Mouse (Mus musculus) midbrain, embryonic 11.5 days (tissue): Measurements from ENCODE around the gene Foxj2. TPM values are rescaled to one million over a fixed set of nuclear protein-coding genes. Genes with fewer than 3 reads are reported as not detected.

ENCODE experiments used
- ATAC-seq: fragments of 200-750 bp; cut with Nextera tagmentation; 2 replicates; pipeline ENCODE4 v1.8.0; 2017; ENCODE audit warnings: moderate TSS enrichment, moderate library complexity; ENCODE audit not compliant: low FRiP score
- DNase-seq: peaks from one replicate; pipeline ENCODE4 v3.0.0; 2015; ENCODE audit warnings: low spot score; ENCODE audit errors: missing footprints
- H3K27ac ChIP-seq: fragments of 300-500 bp; sonication (generic); 2 replicates; pipeline ENCODE4 v1.5.1; 2014; ENCODE audit warnings: low read depth, low read length
- H3K27me3 ChIP-seq: fragments of 300-500 bp; sonication (generic); 2 replicates; pipeline ENCODE4 v1.6.1; 2014; ENCODE audit warnings: mild to moderate bottlenecking, low read length, moderate library complexity, mixed read lengths; ENCODE audit not compliant: control insufficient read depth, insufficient read depth
- H3K36me3 ChIP-seq: fragments of 300-500 bp; sonication (generic); 2 replicates; pipeline ENCODE4 v1.6.1; 2014; ENCODE audit warnings: mild to moderate bottlenecking, low read length, moderate library complexity, mixed read lengths; ENCODE audit not compliant: control insufficient read depth, insufficient read depth
- H3K4me1 ChIP-seq: fragments of 300-500 bp; sonication (generic); 2 replicates; pipeline ENCODE4 v1.6.1; 2014; ENCODE audit warnings: low read length; ENCODE audit not compliant: control insufficient read depth, insufficient read depth
- H3K4me2 ChIP-seq: fragments of 300-500 bp; sonication (generic); 2 replicates; pipeline ENCODE4 v1.6.1; 2014; ENCODE audit warnings: mild to moderate bottlenecking, moderate library complexity
- H3K4me3 ChIP-seq: fragments of 300-500 bp; sonication (generic); 2 replicates; pipeline ENCODE4 v1.5.1; 2014; ENCODE audit warnings: low read depth, low read length
- H3K9ac ChIP-seq: fragments of 300-500 bp; sonication (generic); 2 replicates; pipeline ENCODE4 v1.6.1; 2014; ENCODE audit warnings: low read length
- H3K9me3 ChIP-seq: fragments of 300-500 bp; sonication (generic); 2 replicates; pipeline ENCODE4 v1.6.1; 2016; ENCODE audit warnings: low read length; ENCODE audit not compliant: control insufficient read depth
- WGBS: fragments of 180-500 bp; shearing (Covaris S2); extraction: QIAGEN DNeasy Blood & Tissue Kit; methylation state at CpG from one replicate; pipeline ENCODE4 v1.1.7; 2014; 5-methylcytosine and 5-hydroxymethylcytosine counted together
- polyA plus RNA-seq: library from polyadenylated mRNA; unstranded; fragments of >200 nt; fragmentation: Nextera tagmentation; extraction: Ambion mirVana; gene quantifications from 2 replicates; pipeline ENCODE4 v1.2.1, GENCODE M21; 2014

Gene Foxj2
- polyA plus RNA-seq, 1 experiment from 2014 or later, result 3.6 TPM

DNA sequence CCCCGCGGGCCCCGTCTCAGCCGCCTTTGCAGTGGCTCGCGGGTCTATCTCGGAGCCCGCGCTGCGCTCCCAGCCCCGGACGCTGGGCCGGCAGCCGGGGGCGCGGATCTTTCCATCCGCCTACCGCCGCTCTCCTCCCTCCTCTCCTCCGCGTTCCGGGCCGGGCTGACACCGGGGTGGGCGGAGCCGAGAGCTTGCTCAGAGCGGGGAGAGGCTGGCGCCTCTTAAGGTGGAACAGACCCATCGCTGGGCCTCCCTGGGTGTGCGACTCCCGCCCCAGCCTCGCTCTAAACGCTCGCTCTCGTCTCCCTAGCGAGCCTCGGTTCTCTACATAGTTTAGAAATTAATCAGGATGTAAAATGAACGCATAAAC, 8.4 kb upstream of the Foxj2 start:
- DNase-seq (peak; percentile 96), ATAC-seq (peak; percentile 95)
- H3K27ac ChIP-seq, result peak overlapping the region; percentile 97
- peak overlapping the region; percentile 79 for H3K9ac ChIP-seq
- no peaks in the 10 kb centered on the region for H3K9me3 ChIP-seq
- peak overlapping the region; percentile 58 for H3K4me2 ChIP-seq
- WGBS, result under 1% methylated on average over 38 of the region's 38 CpGs
- no peaks in the 10 kb centered on the region for H3K27me3 ChIP-seq
- H3K4me3 ChIP-seq, result peak overlapping the region; percentile 66
- peaks cover 4% of the 10 kb centered on the region for H3K4me1 ChIP-seq
- H3K36me3 ChIP-seq, result no peaks in the 10 kb centered on the region

DNA sequence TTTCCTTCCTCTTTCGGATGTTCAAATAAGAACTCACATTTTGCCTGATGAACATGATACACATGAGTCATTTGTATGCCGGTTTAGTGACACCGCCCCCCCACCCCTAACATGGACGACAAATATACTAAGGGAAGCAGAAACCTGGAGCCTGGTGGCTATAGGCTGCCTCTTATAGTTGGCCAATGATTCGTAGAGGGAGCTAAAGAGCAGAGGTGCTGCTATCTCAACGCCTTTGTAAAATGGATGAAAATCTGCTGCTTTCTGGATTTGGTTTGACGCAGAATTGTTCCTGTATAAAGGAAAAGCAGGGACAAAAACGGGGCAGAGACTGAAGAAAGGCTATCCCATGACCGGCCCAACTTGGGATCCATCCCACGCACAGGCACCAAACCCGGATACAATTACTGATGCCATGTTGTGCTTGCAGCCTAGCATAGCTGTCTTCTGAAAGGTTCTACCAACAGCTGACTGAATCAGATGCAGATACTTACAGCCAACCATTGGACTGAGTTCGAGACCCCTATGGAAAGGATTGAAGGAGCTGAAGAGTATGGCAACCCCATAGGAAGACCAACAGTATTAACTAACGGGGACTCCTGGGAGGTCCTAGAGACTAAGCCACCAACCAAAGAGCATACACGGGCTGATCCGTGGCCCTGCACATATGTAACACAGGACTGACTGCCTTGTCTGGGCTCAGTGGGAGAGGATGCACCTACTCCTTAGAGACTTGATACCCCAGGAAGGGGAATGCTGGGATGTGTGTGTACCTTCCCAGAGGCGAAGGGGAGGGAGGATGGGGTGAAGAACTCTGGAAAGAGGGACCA, 7.7 kb upstream of the Foxj2 start:
- WGBS, result 25% methylated on average over 16 of the region's 16 CpGs
- DNase-seq (peak; percentile 91), ATAC-seq (peak; percentile 41)
- Histone ChIP-seq H3K36me3 (no peaks in the 10 kb centered on the region), H3K9me3 (no peaks in the 10 kb centered on the region), H3K27me3 (no peaks in the 10 kb centered on the region), H3K4me3 (peak overlapping the region; percentile 66), H3K9ac (peak overlapping the region; percentile 79), H3K27ac (peak overlapping the region; percentile 97), H3K4me2 (peak overlapping the region; percentile 58), H3K4me1 (peaks cover 4% of the 10 kb centered on the region)

- Histone ChIP-seq H3K9me3 (no peaks in the 10 kb centered on the region), H3K4me1 (peaks cover 4% of the 10 kb centered on the region), H3K27ac (no peak overlapping the region), H3K4me3 (no peak overlapping the region), H3K36me3 (no peaks in the 10 kb centered on the region), H3K4me2 (no peak overlapping the region), H3K27me3 (no peaks in the 10 kb centered on the region), H3K9ac (no peak overlapping the region)
- no peak for ATAC-seq
- no peak for DNase-seq
- 90% methylated on average over 4 of the region's 4 CpGs for WGBS
These were observed 7.0 kb upstream of the Foxj2 start for GRCm38 (mm10) chr6:122812716-122813115.

DNA sequence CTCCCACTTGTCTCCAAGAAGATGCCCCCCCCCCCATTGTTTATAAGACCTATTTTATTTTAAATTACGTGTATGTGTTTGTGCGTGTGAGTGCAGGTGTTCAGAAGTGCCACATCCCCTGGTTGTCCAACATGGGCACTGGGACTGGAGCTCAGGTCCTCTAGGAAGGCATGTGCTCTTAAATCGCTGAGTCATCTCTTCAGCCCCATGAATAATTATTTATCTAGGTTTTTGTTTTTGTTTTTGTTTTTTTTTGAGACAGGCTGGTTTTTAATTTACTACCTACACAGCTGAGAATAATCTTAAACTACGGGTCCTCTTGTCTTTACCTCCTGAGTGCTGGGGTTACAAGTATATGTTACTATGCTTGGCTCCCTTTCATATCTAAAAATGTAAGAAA, 6.1 kb upstream of the Foxj2 start:
- Histone ChIP-seq H3K4me1 (peaks cover 4% of the 10 kb centered on the region), H3K27ac (no peak overlapping the region), H3K9me3 (no peaks in the 10 kb centered on the region), H3K27me3 (no peaks in the 10 kb centered on the region), H3K36me3 (no peaks in the 10 kb centered on the region), H3K4me2 (no peak overlapping the region), H3K9ac (no peak overlapping the region), H3K4me3 (no peak overlapping the region)
- ATAC-seq (no peak), DNase-seq (no peak)
- 82% methylated on average over 4 of the region's 4 CpGs for WGBS

DNA sequence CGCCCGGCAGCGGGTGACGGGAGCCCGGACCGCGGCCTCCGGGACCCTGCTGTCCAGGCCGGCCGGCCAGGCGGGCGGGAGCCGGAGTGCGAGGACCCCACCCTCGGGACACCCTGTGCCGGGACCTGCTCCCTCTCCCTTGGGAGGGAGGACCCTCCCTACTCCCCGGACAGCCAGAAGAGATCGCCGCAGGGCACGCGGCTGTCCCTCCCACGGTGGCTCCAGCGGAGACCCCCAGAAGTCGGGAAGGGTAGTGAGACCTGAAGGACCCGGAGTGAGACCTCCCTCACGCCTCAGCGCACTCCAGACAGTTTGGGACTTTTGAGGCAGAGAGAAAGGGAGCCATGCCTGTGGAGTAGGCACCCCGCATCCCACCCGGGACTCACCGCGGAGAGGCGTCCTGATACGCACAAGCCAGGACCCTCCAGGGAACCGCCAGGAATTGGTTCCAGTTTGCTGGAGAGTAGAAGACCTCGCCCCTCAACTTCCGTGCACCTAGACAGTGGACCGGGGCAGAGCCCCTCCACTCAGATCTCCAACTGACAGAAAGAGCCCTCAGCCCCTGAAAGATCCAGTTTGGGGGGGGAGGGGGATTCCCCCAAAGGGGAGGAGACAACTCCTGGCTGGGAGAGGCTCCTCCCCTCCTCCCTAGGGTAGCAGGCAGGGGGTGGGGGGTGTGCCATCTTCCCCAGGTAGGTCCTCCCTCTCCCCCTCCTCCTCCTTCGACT, 521 bp downstream of the Foxj2 start:
- H3K27ac ChIP-seq, result no peak overlapping the region
- peak overlapping the region; percentile 89 for H3K9ac ChIP-seq
- no peaks in the 10 kb centered on the region for H3K36me3 ChIP-seq
- peak; percentile 67 for ATAC-seq
- peaks cover 10% of the 10 kb centered on the region for H3K4me1 ChIP-seq
- WGBS, result under 1% methylated on average over 35 of the region's 38 CpGs
- H3K27me3 ChIP-seq, result no peaks in the 10 kb centered on the region
- no peaks in the 10 kb centered on the region for H3K9me3 ChIP-seq
- H3K4me3 ChIP-seq, result peak overlapping the region; percentile 81
- H3K4me2 ChIP-seq, result peak overlapping the region; percentile 94
- peak; percentile 94 for DNase-seq

- Histone ChIP-seq H3K9ac (peak overlapping the region; percentile 89; the same call in 1 of the 2 replicates), H3K9me3 (no peaks in the 10 kb centered on the region), H3K36me3 (no peaks in the 10 kb centered on the region), H3K27me3 (no peaks in the 10 kb centered on the region), H3K4me2 (peak overlapping the region; percentile 94), H3K27ac (no peak overlapping the region), H3K4me3 (peak overlapping the region; percentile 81), H3K4me1 (peaks cover 13% of the 10 kb centered on the region)
- DNase-seq (peak; percentile 87), ATAC-seq (no peak; the same call in none of the 2 replicates)
- WGBS, result 24% methylated on average over 15 of the region's 15 CpGs
These were observed 1.3 kb downstream of the Foxj2 start for GRCm38 (mm10) chr6:122820799-122821650.

- no peaks in the 10 kb centered on the region for H3K27me3 ChIP-seq
- H3K4me2 ChIP-seq, result no peak overlapping the region
- no peak overlapping the region for H3K9ac ChIP-seq
- 83% methylated on average over 9 of the region's 9 CpGs for WGBS
- no peaks in the 10 kb centered on the region for H3K36me3 ChIP-seq
- H3K4me1 ChIP-seq, result peaks cover 19% of the 10 kb centered on the region
- H3K9me3 ChIP-seq, result no peaks in the 10 kb centered on the region
- no peak overlapping the region for H3K4me3 ChIP-seq
- DNase-seq (no peak), ATAC-seq (no peak)
- H3K27ac ChIP-seq, result no peak overlapping the region
These were observed 2.1 kb downstream of the Foxj2 start for GRCm38 (mm10) chr6:122821822-122822221.

- H3K27ac ChIP-seq, result no peak overlapping the region
- no peak overlapping the region for H3K4me3 ChIP-seq
- DNase-seq, result no peak
- no peaks in the 10 kb centered on the region for H3K36me3 ChIP-seq
- peaks cover 19% of the 10 kb centered on the region for H3K4me1 ChIP-seq
- H3K9ac ChIP-seq, result no peak overlapping the region
- ATAC-seq, result no peak
- H3K27me3 ChIP-seq, result no peaks in the 10 kb centered on the region
- 80% methylated on average over 10 of the region's 10 CpGs for WGBS
- no peaks in the 10 kb centered on the region for H3K9me3 ChIP-seq
- H3K4me2 ChIP-seq, result no peak overlapping the region
These were observed 4.4 kb downstream of the Foxj2 start for GRCm38 (mm10) chr6:122824086-122824485.
